Mouse (Mus musculus) spleen, postnatal 4 days (tissue): Measurements from ENCODE around the gene Mamld1.
"Not testable (repeated sequence)": the region's sequence is repeated elsewhere in the genome, so short reads cannot be mapped to it uniquely, and the experiment has no call there.

Experiments
- DNase-seq, 2 experiments: peaks; one replicate each; pipeline ENCODE4 v3.0.0; 2022; ENCODE audit warnings: low spot score in 2 of 2

Mamld1 gene

DNA sequence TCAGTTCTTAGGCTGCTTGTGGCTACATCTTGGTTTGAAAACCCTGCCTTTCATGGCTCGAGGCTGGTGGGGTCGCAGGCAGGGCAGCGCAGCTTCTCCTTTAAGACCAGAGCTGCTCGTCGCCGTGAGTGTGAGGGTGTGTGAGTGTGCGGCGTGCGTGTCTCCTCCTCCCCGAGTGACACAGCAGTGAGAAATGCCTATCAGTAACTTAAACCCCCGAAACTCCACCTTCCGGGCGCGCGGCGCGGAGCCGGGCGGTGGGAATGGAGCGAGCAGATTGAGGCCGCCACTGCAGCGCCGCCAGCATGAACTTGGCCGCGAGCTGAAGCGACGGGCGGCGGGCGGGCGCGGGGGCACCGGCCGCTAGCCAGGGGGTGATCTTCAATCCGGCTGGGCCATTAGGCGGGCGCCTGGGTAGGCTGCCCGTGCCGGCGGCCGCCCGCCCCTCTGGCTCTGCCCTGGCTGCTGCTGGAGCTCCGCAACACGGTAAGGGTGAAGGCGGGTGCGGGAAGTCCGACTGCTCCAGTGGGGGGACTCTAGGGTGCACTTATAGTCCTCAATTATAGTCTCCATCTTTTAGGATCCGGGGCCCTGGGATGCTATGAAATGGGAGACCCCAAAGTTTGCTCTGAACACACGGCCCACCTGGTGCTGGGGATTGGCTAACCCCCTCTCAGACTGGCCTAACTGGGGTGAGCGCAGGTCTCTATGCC, at the start of gene Mamld1:
TSS of gene Mamld1 (plus strand) at position 393 of the 713 bp plus-strand sequence.
- DNase-seq: peak in 1 of 2 experiments; percentile 13

DNA sequence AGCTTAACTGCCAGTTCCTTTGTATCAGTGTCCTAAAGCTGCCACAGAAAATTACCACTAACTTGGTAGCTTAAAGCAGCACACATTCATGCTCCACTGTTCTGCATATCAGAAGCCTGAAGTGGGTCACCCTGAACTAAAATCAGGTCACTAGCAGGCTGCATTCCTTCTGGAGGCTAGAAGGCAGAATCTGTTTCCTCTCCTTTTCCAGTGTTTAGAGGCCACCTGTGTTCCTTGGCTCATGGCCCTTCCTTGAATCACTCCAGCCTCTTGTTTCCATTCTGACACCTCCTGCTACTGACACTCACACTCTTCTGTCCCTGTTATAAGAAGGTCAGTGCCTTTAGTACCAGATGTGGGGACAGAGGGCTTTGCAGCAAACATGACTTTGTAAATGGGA, 25.3 kb upstream of the Mamld1 start:
- DNase-seq: no peak

DNA sequence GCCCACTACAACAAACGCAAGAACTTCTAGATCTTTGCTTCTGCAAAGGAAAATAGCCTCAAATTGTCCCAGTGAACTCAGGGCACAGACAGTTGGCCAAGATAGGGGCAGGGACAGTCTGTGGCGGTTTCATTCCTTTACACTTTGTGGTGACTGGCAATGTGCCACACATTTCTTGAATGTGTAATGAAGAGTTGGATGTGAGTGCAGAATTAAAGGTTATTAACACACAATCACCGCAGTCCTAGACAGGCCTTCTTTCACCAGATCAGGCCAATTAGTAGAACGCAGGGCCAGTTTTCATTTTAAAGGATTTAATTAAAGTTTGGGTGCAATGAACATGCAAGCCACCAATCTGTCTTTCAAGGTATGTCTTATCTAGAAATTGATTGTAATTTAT, 22.0 kb upstream of the Mamld1 start:
- no peak for DNase-seq

DNA sequence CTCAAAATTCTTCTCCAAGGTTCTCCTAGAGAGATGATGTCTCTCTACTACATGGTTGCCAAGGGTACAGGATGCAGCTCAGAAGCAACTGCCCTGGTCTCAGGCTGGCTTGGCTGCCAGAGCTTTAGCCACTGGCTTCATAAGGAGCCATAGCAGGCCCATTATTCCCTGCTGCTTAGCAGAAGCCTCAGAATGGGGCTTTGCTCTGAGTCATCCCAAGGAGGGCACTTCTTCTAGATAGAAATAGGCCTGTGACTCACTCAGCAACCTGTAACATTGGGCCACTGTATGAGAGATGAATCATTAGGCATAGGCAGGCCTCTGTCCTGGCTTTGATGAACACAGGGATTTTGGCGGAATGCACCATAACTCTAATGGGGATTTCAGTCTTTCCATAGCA, 21.1 kb upstream of the Mamld1 start:
- not testable (repeated sequence) for DNase-seq

DNA sequence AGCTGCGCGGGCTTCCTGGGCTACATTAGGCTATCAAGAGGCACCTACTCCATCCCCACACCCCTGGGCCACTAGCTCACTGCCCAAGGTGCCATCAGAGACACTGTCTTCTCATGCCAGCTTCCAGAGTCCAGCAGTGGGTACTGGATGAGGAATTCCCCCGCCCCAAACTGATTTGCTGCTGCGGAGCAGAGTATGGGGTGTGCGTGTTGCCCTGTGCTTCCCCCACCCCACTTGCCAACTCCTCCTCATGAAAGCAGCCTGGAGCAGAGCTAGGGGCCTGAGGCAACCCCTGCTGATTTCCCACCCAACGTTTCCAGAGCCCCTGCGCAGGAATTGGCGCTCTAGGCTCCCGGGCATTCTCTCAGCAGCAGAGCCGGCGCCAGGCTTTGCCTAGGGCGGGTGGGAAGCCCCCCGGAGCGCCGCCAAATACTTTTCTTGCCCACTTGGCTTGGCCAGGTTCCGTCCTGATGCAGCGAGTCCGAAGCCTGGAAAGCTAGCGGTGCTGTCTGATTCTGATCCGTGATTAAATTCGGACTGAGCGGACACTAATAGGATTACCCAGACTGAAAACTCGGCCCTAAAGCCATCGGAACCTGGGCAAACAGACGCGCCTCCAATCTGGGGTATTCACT, 738 bp downstream of the Mamld1 start:
- DNase-seq: no peak

DNA sequence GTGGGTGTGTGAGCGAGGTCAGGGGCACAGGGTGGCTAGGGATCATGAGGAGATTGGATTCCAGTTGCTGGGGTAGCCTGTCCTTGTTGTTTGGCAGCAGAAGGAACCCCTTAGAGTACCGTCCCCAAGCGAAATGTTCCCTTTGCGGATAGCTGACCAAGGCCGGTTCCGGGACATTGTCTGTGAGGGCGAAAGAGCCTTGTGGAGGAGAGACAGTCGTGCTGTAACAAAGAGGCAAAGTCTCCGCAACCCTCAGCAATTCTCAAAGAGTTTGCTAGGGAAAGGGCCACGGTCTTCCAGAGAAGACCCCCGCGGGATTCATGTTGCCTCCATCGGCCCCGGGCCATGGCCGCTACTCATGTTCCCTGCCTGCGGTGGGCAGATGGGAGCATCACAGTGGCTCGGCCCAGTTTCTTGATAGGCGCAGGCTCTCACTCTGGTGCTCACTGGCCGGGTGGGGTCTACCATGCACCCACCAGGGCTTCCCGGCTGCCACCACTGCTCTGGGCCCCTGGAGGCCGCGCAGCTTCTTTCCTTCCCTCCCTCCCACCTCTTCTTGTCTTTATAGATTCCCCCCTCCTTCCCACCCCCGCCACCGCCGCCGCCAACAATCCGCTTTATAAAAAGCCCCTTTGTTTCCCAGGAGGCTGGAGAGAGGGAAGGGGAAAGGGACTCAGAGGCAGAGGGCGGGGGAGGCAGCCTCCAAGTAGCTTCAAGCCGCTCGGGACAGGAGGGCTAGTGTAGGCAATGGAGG, 1.5 kb downstream of the Mamld1 start:
- DNase-seq: peak in 1 of 2 experiments; percentile 52

DNA sequence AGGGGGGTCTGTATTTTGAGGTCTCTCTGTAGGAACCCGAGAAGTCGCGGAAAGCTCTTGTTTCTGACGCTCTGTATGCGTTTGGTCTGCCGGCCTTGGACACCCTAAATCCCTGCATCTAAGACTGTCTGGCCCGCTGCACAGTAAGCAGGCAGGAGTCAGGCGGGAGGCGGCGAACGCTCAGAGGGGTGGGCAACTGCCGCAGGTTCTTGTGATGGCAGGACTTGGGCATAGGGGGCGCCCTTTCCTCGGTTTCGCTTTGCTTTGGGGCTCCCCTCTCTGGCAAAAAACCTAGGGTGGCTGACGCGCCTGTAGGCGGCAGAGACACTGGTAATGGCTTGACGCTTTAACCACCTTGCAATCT, 2.0 kb downstream of the Mamld1 start:
- DNase-seq: peak; percentile 26 to 67

DNA sequence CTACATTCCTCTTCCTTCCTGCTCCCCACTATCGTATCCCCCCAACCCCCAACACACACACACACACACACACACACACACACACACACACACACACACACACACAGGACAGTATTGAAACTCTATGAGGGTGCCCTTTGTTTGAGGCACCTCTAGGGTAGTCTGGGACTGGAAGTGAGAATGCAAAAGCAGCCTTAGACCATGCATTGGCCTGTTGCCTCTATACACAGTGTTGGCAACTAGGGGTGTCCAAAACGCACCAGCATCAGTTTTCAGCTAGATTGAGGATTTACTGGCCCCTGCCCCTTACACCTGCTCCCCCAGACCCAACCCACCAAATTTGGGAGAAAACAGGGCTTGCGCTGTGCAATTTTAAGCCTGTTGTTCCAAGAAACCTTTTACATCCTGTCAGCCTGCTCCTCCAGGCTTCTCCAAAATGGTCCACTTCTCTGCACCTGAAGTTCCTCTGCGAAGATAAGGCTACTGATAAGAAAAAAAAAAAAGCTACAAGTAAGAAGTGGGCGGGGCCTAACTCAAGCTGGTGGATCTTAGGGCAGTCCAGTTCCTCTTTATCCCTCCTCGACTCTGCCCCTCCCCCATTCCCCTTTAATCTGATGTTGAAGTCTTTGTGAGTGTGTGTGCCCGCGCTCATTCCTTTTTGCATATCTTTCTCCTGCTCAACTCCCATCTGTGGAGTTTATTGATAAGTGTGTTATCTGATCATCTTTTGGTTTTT, 2.6 kb downstream of the Mamld1 start:
- DNase-seq: no peak

DNA sequence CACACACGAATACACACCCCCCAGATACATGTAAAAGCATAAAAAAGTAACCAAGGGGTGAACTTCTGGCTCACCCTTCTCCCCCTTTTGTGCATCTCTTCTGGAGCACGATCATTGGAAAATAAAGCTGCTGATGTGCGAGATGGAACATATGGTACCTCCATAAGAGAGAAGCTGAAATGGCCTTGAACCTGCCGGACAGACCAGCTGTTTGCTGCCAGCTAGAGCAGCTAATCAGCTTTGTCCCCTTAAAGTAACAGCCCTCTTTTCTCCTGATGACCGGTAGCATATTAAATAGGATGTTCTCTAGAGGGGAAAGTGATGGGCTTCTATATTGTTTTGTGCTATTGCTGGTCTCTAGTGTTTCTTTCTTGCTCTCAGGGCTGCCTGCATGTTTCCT, 3.2 kb downstream of the Mamld1 start:
- no peak for DNase-seq

DNA sequence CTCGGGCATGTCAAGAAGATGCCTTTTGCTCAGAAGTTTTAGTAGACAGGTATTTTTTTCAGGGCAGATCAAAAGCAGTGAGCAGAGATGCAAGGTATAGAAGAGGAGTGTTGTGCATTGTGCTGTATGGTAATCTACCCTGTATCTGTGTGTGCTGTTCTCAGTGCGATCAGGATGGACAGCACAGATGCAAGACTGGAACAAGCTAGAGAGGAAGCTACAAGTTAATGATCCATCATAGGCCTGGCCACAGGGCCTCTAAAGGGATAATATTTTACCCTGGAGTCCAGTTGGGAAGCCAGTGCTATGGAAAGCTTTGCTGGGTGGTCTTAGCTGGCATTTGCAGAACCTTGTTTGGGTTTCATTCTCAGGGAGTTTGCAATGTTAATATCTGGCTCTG, 6.9 kb downstream of the Mamld1 start:
- DNase-seq: no peak

DNA sequence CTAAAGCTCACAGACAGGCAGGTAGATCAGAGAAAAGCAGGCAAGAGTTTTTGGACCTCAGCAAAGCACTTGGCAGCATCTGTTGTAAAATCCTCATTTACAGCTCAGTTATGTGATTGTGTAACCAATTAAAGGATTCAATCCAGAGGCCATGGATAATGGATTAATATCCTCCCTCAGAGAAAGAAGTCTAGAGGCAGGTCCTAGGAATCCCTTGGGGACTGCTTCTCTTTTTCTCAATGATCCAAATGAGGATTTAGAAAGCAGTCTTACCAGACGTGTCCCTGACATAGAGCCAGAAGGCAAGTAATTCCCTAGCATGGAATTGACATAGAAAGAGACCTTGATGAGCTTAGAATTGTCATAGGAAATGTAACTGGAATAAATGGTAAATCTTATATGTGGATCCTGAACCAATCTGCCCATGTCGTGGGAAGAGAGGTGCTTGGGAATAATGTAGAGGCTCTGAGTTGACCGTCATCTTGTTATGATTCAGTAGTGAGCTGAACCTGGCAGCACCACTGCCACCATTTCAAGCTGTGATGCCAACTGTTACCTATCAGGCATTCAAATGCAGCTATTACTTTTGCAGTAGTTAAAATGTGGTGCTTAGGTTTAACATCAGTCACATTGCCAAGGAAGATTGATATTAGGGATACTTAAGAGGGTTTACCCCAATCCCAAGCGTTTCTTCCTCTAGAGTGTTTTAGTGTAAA, 35.2 kb downstream of the Mamld1 start:
- DNase-seq: no peak

DNA sequence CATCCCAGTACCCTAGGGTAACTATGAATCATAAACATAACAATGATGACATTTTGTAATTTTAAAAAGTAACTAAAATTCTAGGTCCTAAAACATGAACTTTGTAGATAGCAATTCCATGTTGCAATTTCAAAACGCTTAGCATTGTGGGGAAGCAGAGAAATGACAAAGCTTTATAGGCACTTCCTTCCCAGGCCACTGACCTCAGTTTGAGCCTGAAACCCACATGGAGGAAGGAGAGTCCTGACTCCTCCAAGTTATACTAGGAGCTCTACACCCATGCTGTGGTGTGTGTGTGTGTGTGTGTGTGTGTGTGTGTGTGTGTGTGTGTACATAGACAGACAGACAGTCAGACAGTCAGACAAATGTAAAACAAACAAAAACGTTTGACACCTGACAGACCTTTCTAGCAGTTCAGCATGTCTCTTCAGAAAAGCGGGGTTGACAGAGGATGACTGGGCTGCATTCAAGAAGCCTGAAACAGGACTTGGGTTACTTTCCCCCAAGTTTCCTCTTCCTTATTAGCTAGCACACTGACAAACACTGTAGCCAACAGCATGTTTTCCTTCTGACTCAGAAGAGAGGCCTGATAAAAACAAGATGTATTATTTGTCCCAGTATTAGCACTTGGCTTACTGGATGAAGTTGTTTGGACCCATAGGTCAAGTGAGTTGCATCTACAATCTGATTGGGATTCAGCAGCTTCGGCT, 37.5 kb downstream of the Mamld1 start:
- DNase-seq: no peak

DNA sequence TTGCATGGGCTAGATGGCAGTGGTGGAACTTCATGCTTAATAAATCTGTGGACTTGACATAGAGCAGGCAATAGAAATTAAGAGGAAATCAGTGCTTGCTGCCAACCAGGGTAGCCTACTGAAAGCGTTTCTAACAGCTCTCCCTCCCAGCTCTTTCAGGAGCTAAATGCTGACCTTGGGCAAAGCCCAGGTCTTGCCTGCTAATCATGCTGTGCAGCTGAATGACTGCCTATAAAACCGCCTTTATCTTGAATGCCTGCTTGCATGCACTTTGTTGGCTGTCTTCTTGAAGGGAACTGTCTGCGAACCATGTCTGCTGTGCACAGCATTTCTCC, 38.0 kb downstream of the Mamld1 start:
- DNase-seq: no peak

DNA sequence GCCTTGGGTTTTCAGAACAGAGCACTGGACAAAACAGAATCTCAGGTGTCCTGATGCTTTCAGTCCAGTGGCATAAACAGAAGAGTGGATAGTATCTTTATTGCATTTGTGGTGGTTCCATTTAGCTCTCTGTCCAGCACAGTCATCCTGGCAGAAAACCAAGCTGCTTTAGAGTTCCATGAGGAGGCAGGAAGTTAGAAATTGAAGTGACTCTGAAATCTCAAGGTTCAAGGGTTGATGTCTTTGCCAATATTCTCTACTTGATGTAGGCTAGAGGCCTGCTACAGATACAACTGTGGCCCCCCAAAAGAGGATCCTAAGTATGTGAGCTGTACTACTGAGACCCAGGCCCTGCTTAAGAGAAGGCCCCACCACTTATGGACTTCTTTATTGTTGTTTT, 55.8 kb downstream of the Mamld1 start:
- DNase-seq: no peak

DNA sequence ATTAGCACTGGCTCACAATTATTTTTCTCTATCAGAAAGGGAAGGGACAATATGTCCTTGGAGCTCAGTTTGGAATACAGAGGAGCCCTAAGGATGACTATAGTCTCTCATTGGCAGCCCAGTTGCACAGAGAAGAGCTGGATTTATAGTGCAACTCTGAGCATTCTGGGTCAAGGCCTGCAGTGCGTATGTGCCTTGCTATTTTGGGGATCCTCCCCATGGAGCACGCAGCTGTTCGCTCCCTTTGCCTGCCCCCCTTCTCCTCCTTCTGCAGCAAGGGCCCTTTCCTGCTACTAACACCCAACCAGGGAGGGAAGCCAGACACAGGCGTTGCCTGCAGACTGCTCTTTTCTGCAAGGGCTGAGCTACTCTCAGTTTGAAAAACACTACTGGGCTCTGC, 56.3 kb downstream of the Mamld1 start:
- no peak for DNase-seq

DNA sequence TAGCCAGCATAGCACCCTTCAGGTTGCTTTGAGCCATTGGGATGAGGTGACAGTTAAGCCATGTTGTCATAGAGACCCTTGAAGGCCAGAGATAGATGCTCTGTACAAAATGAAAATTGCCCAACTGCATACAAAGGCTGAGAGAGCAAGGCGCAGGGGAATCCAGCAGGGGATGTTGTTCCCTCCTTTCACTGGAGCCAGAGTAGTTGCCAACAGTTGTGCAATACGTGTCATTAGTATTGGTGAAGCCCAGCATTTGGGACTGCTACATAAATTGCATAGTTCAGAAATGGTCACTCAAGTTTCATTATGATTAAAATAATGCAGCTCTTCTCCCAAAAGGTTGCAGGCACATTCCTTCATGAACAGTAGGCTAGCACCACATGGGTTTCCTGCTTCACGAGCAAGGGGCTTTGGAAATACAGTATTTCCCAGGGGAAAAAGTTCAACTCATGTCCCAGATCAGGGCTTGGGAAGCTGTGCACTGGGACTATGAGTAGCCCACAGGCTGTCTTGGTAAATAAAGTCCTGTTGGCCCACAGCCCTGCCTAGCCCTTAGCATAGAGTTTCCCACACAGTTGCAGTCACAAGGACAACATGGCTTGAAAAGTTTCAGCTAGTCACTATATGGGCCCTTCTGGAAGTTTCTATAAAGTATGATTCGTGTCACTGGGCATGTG, 58.1 kb downstream of the Mamld1 start:
- DNase-seq: no peak

DNA sequence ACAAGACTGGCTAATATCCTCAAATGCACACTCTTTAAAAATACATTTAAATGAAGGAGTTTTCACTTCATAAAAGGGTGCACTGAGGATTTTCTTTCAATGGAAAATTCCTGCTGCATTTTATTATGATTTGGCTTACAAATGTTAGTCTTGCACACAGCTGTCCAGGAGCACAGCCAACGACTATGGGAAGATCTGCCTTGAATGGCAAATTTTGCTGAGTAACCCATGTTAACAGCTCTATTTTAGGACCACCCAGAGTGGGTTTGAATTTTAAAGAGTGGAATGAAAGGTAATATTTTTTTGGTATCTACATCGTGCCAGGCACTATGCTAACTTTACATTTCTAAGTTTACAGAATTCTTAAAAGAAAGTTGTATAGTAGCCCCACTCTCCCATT, 60.3 kb downstream of the Mamld1 start:
- DNase-seq: no peak

DNA sequence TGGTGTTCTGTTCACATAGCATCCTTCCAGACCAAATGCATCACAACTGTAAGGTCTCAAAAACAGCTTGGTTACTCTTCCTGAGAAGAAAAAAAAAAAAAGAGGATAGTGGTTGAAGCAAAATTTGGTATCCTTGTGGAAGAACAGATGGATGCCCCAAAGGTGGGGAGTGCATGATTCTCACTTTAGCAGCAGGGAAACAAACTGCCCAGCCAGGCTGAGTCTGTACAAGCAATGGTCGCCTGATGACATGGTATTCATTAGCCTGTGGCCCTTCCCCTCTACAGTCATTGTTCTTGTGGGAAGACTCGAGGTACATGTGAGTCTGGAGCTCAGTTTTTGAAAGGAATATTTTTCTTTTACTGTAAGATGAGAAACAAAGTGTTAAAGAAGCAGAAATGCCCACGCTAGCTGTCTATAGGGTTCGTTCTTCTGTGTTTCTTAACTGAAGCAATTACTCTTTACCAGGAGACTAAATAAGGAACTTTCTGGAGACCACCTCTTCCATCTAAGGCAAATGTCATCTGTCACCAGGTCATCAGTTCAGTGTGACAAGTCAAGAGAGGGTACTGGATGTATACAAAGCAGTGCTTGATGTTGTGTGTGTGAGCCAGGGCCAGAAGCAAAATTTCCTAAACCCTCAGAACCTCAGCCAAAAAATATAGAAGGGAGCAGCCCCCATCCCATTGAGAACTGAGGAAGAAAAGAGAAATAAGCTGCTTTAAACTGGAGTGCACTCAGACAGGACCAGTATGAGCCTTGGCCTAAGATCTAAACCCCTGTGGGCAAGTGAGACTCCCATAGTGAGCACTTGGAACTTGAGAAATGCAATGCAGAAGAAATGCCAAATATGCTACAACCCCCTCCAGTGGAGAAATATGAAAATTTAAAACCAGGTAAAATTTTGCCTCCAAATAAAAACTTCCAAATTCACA, 72.6 kb downstream of the Mamld1 start:
- DNase-seq: no peak

DNA sequence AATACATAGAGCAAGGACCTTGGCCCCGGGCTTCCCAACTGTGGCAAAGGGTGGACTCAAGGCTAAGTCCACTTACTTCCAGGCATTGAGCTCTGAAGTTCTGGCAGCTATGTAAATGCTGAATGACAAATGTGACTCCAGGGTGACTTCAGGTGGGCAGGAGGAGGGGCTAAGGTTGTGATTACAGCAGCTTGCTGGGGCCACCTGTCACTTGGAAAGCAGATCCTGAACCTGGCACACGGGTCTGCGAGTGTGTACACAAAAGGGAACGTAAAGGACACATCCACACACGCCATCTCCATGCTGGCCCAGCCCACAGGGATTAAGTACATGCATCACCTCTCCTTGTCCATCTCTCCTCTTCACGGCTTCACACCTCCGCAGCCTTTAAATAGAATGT, 75.0 kb downstream of the Mamld1 start:
- no peak for DNase-seq
